Mouse (Mus musculus) intestine, postnatal 0 days (tissue): Measurements from ENCODE around the gene Sfswap. TPM values are rescaled to one million over a fixed set of nuclear protein-coding genes. Genes with fewer than 3 reads are reported as not detected.
"Not testable (repeated sequence)": the region's sequence is repeated elsewhere in the genome, so short reads cannot be mapped to it uniquely, and the experiment has no call there.

Experiments used
- ATAC-seq: fragments of 200-750 bp; cut with Nextera tagmentation; 2 replicates; pipeline ENCODE4 v1.8.0; 2017; ENCODE audit warnings: mild to moderate bottlenecking, moderate TSS enrichment, moderate library complexity
- H3K27ac ChIP-seq: fragments of 300-500 bp; sonication (generic); 2 replicates; pipeline ENCODE4 v1.5.1; 2014; ENCODE audit warnings: mild to moderate bottlenecking, low read depth, low read length, moderate library complexity
- H3K27me3 ChIP-seq: fragments of 300-500 bp; sonication (generic); replicated peaks from 2 replicates; pipeline ENCODE4 v1.6.1; 2014; ENCODE audit warnings: low read length, mixed read lengths; ENCODE audit not compliant: control insufficient read depth, insufficient read depth
- H3K36me3 ChIP-seq: fragments of 300-500 bp; sonication (generic); 2 replicates; pipeline ENCODE4 v1.6.1; 2014; ENCODE audit warnings: mild to moderate bottlenecking, moderate library complexity; ENCODE audit not compliant: control insufficient read depth, insufficient read depth
- H3K4me1 ChIP-seq: fragments of 300-500 bp; sonication (generic); replicated peaks from 2 replicates; pipeline ENCODE4 v1.6.1; 2014; ENCODE audit warnings: antibody characterized with exemption, low read length, mixed read lengths; ENCODE audit not compliant: control insufficient read depth, insufficient read depth
- H3K4me2 ChIP-seq: fragments of 300-500 bp; sonication (generic); replicated peaks from 2 replicates; pipeline ENCODE4 v1.6.1; 2014; ENCODE audit warnings: low read depth, mild to moderate bottlenecking, moderate library complexity
- H3K4me3 ChIP-seq: fragments of 300-500 bp; sonication (generic); 2 replicates; pipeline ENCODE4 v1.5.1; 2014; ENCODE audit warnings: low read depth, low read length
- H3K9ac ChIP-seq: fragments of 300-500 bp; sonication (generic); 2 replicates; pipeline ENCODE4 v1.6.1; 2014; ENCODE audit warnings: mild to moderate bottlenecking, low read depth, low read length
- H3K9me3 ChIP-seq: fragments of 300-500 bp; sonication (generic); 2 replicates; pipeline ENCODE4 v1.6.1; 2016; ENCODE audit warnings: mixed run types; ENCODE audit not compliant: control insufficient read depth
- CTCF ChIP-seq: sonication (generic); IDR thresholded peaks from 2 replicates; pipeline ENCODE4 v1.5.1; 2016; ENCODE audit warnings: low read depth, mild to moderate bottlenecking, control low read depth, antibody characterized with exemption, moderate library complexity
- WGBS: fragments of 180-500 bp; shearing (Covaris S2); extraction: QIAGEN DNeasy Blood & Tissue Kit; methylation state at CpG from one replicate; pipeline ENCODE4 v1.1.7; 2014; 5-methylcytosine and 5-hydroxymethylcytosine counted together
- polyA plus RNA-seq: library from polyadenylated mRNA; unstranded; fragments of >200 nt; fragmentation: Nextera tagmentation; extraction: Ambion mirVana; gene quantifications from 2 replicates; pipeline ENCODE4 v1.2.1, GENCODE M21; 2015

Sfswap gene
- polyA plus RNA-seq, 1 experiment from 2014 or later = 19.8 TPM

- ATAC-seq = no peak
- Histone ChIP-seq H3K36me3 (no peaks in the 10 kb centered on the region), H3K4me2 (no peak overlapping the region), H3K27me3 (no peaks in the 10 kb centered on the region), H3K4me3 (no peak overlapping the region), H3K27ac (no peak overlapping the region), H3K9ac (no peak overlapping the region), H3K9me3 (no peaks in the 10 kb centered on the region), H3K4me1 (no peaks in the 10 kb centered on the region; the same call in 1 of the 2 replicates)
- WGBS = 73% methylated on average over 3 of the region's 3 CpGs
- no peak for TF ChIP-seq CTCF
Measured at GRCm38 (mm10) chr5:129458541-129458940, 42.5 kb upstream of the Sfswap start.

- no peak for ATAC-seq
- Histone ChIP-seq H3K4me1 (no peaks in the 10 kb centered on the region), H3K9ac (no peak overlapping the region), H3K36me3 (no peaks in the 10 kb centered on the region), H3K4me2 (no peak overlapping the region), H3K27ac (no peak overlapping the region), H3K9me3 (no peaks in the 10 kb centered on the region), H3K27me3 (no peaks in the 10 kb centered on the region), H3K4me3 (no peak overlapping the region)
- 47% methylated on average over 11 of the region's 11 CpGs for WGBS
- no peak for TF ChIP-seq CTCF
Measured at GRCm38 (mm10) chr5:129460798-129461476, 40.1 kb upstream of the Sfswap start.

- H3K4me1 ChIP-seq, H3K36me3 ChIP-seq, ATAC-seq, H3K9ac ChIP-seq, H3K9me3 ChIP-seq, H3K4me2 ChIP-seq, H3K27me3 ChIP-seq, H3K27ac ChIP-seq, H3K4me3 ChIP-seq: not testable (repeated sequence)
- WGBS = 68% methylated on average over 9 of the region's 9 CpGs
Measured at GRCm38 (mm10) chr5:129463648-129464047, 37.4 kb upstream of the Sfswap start.

- no peak for TF ChIP-seq CTCF
Measured at GRCm38 (mm10) chr5:129465788-129466187, 35.2 kb upstream of the Sfswap start.

GRCm38 (mm10) chr5:129475532-129476045 lies 25.4 kb upstream of the Sfswap start:
- Histone ChIP-seq H3K4me3 (no peak overlapping the region), H3K27ac (no peak overlapping the region), H3K36me3 (no peaks in the 10 kb centered on the region), H3K4me1 (no peaks in the 10 kb centered on the region), H3K9me3 (no peaks in the 10 kb centered on the region), H3K4me2 (no peak overlapping the region), H3K9ac (no peak overlapping the region), H3K27me3 (no peaks in the 10 kb centered on the region)
- WGBS = 76% methylated on average over 3 of the region's 3 CpGs
- no peak for ATAC-seq
- no peak for TF ChIP-seq CTCF

More at GRCm38 (mm10) chr5:129465788-129466187, 35.2 kb upstream of the Sfswap start:
- Histone ChIP-seq H3K36me3 (no peaks in the 10 kb centered on the region), H3K9ac (no peak overlapping the region), H3K4me2 (no peak overlapping the region), H3K27ac (no peak overlapping the region), H3K27me3 (no peaks in the 10 kb centered on the region), H3K9me3 (no peaks in the 10 kb centered on the region), H3K4me1 (no peaks in the 10 kb centered on the region), H3K4me3 (no peak overlapping the region)
- WGBS = 54% methylated on average over 2 of the region's 2 CpGs
- ATAC-seq = no peak

- WGBS = 30% methylated on average over 10 of the region's 10 CpGs
- Histone ChIP-seq H3K9me3 (no peaks in the 10 kb centered on the region), H3K36me3 (no peaks in the 10 kb centered on the region), H3K27ac (no peak overlapping the region), H3K4me1 (no peaks in the 10 kb centered on the region), H3K27me3 (no peaks in the 10 kb centered on the region), H3K9ac (no peak overlapping the region), H3K4me3 (no peak overlapping the region), H3K4me2 (no peak overlapping the region)
- no peak for ATAC-seq
- no peak for TF ChIP-seq CTCF
Measured at GRCm38 (mm10) chr5:129489879-129490278, 11.1 kb upstream of the Sfswap start.
